Mouse (Mus musculus) c-Kit-positive CD71-negative TER-119-negative erythroid progenitor cells, embryonic 14.5 days (primary cell): ENCODE data around the gene Spink4.

Experiments used
- DNase-seq: peaks from one replicate; pipeline ENCODE4 v3.0.0-alpha.2; 2013; ENCODE audit warnings: low read depth

Gene Spink4

DNA sequence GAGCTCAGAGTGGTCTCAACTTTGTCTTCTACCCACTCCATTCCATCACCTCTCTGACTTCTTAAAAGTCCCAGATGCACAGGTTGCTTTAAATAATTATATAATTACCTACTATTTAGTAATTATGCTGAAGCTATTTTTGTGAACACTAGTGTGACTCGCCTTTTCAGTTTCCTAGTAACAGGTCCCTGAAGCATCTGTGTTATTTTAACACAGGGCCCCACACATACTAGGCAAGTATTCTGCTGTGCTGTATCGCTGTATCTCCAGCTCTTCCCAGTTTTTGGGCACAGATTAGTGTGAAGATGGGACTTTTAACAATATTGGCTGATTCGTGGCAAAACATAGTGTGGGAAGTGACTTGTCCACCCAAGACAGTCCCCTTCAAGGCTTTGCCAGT, 43.7 kb downstream of the Spink4 start:
- DNase-seq = no peak

DNA sequence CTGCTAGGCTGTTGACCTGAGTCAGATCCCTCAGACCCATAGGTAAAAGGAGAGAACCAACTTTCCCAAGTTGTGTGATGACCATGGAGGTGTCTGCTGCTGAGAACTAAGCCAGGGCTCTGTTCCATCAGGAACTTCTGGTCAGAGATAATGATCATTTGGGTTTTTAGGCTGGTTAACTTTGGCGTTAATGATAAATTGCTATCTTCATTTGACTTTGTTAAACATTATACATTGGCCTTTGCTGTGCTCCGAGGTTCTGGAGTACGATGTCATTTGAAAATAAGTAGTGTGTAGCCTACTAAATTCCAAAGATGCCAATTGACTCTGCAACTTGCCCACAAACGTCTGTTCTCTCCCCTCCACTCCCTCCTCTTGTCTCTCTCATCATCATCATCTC, 49.3 kb downstream of the Spink4 start:
- DNase-seq = no peak

DNA sequence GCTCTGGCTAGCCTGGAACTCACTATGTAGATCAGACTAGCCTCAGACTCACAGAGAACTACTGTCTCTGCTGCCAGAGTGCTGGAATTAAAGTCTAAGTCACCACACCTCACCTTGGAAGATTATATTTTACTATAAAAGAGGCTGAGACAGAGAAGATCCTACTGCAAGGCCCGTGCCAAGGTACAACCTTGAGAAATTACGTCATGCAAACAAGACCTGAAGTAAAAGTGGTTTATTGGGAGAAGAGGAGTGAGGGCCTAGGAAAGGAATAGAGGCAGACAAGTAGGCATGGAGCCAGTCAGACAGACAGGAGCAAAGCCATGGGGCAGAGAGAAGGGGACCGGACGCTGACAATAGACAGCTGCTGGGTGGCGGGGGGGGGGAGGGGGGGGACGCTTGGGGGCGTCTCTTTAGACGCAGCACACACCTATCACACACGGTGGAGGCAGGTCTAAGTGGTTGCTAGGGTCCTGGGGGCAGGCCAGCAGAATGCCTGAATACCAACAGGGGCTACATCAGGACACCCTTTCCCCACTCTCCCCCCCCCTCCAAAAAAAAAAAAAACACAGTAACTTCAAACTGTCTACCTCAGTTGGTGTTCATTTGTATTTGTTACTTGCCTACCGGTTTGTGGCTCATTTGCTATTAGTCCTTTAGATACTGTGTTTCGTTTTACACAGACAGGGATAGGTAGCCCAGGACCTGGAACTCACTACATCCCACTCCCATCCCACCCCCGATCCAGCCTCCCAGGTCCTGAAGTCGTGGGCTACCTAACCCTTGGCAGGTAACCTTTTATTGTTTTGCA, 50.1 kb downstream of the Spink4 start:
- DNase-seq = no peak

DNA sequence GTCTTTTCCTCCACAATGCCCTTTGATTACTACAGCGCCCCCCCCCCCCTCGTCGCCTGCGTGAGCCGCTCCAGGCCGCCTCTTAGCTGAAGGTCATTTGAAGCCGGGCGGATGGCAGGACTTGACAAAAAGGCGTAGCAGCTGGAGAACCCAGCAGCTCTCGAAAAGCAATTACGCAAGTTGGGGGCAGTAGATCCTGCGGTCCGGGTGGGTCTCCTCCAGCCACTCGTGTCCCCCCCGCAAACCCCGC, 50.7 kb downstream of the Spink4 start:
- DNase-seq = no peak

DNA sequence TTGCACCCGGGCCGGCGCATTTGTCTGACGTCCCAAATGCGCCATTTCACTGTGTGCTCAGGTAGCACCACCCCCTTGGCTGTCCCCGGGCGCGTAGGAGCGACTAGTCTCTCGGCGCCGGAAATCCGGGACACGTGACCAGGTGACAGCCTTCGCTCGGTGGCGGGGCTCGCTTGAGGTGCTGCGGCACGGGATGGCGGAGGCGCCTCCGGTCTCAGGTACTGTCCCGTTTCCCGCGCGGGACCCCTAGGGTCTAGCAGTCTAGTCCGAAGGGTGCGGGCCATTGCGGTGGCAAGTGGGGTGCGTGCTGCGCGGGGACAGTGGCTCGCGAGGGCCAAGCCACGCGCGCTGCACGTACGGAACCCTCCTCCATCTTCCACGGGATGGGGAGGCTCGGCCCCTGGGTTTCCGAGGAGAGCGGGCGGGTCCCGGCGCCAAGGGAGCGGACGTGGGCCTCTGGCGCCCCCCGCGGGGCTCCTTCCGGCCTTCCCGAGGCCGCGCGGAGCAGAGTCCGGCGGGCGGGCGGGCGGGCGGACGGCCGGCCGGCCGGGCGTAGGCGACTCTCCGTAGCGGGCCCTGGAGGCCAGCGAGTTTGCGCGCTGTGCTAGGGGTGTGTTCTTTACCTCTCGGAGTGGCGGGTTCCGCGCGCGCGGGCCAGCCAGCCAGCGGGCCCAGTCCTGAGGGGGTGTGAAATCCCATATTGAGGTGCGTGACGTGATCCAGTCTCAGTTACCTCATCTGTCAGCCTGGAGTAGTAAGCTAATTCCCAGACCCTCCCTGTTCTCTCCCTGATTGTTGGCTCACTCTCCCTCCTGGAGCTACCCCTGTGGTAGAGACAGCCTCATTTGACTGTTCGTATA, 51.2 kb downstream of the Spink4 start, which contains the start of gene Nfx1:
Gene Nfx1, plus strand, starts transcription at position 65 of the 860 bp plus-strand sequence.
- peak; percentile 97 for DNase-seq

DNA sequence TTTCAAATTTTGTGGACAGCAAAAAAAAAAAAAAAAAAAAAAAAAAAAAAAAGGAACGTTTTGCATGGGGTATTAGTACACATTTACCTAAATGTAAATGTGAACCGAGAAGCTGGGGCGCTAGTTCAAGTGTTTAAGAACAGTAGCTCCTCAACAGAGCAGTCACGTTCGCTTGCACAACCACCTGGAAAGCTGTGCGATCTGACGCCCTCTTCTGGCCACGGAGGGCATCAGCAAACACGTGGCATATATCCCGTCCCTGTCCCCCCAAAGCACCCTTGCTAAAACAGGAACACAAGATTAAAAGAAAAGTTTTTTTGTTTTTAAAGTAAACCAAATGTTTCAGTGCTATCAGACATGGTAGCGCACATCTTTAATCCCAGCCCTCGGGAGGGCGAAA, 51.9 kb downstream of the Spink4 start:
- DNase-seq = peak; percentile 63

DNA sequence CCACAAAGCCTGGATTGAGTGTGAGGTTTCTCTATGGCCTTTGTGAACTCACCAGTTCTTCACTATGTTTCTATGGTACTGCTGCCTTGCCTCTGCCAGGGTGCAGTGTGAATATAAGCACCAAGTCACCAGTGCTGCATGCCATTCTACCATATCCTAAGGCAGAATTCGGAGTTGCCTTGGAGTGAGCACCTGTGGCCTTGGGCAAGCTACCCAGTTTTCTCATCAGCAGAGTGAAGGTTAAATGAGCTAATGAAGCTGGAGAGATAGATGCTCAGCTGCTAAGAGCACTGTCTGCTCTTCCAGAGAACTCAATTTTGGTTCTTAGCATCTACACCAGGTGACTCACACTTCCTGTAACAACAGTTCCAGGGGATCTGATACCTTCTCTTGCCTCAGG, 54.2 kb downstream of the Spink4 start:
- DNase-seq = no peak

DNA sequence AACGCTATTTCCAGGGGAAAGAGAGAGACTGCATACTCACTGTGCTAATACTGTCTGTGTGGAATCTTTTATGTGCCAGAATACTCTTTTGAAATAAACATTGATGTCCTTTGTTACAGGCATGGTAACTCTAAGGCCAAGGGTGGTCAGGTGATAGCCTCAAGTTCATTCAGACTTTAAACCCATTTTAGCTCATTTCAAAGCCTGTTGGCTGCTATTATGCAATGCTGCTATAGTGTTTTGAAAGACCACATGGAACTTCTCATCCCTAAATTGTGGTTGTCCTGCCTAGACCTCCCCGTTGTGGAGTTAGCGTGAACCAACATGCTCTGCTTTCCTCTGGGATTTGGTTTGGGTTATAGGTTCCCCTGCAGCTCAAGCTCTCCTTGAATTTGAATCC, 55.8 kb downstream of the Spink4 start:
- DNase-seq = no peak

DNA sequence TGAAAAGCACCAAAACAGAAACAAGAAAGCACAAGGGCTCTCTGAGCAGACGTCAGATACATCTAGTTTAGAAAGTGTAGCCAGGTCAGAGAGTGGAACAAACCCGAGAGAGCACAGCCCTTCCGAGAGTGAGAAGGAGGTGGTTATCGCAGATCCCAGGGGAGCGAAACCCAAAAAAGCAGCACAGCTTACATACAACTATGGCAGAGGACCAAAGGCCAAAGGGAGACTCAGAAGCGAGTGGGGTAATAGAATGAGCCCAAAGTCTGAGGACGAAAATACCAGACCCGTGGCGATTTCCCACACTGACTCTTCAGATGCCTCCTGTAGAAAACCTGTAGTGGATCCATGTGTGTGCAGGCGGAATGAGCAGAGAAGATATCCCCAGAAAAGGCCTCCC, 56.8 kb downstream of the Spink4 start:
- DNase-seq = no peak

DNA sequence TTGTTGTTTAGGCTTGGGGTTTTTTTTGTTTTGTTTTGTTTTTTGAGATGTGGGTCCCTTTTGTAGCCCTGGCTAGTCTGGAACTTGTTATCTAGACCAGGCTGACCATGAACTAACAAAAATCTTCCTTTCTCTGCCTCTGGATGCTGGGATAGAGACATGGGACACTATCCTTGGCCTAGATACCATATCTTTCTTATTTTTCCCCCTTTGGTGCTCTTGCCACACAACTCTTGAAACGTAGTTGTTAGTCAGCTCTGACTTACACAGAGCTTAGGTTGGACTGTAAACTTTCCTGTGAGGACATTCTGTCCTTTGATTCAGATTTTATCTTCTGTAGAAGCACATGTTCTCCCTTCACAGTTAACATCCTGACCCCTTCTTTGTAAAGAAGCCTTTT, 59.6 kb downstream of the Spink4 start:
- DNase-seq = no peak
